Mouse (Mus musculus) lung, adult 10 weeks (tissue): ENCODE data around the gene Gm11213. TPM values are rescaled to one million over a fixed set of nuclear protein-coding genes. Genes with fewer than 3 reads are reported as not detected.

Experiments used
- polyA plus RNA-seq: library from polyadenylated mRNA; stranded (reverse); fragments of 350-450 nt; fragmentation: Illumina TruSeq; extraction: RNeasy Lipid Tissue Mini Kit (QIAGEN cat#74804); gene quantifications from one replicate; pipeline ENCODE4 v1.2.3, GENCODE M21; 2014; ENCODE audit warnings: low read depth, low replicate concordance; ENCODE audit not compliant: insufficient read depth

The Gm11213 gene
- polyA plus RNA-seq, result not detected

GRCm38 (mm10) chr4:63604945-63605344 is at the start of gene Gm11213:
Gm11213 (minus strand) TSS chr4:63605261.

DNA sequence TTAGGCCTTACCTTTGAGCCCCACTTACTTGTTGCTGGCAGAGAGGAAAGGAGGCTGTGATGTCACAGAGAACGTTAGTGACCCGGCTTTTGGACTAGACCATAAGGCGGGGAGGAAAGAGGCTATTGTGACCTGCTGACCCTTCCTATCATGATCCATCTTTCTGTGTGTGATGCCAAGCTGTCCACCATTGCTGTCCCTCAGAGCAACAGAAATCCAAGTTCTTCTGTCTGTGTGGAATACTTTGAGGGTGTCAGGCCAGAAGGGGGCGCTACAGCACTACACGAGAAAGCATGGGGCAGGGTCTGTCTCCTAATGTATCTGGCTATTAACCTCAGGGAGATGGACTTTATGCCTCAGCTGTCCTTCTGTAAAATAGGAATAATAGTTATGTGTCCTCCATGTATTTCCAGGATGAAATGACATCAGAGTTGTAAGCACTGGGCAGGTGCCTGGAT is 17.3 kb upstream of the Gm11213 start, which contains the start of gene Tex48:
TSS of gene Tex48 (minus strand) at position 51 of the 458 bp plus-strand sequence.

GRCm38 (mm10) chr4:63558407-63559081 is 46.5 kb downstream of the Gm11213 start, which contains the start of gene Tmem268:
Tmem268 (plus strand) TSS chr4:63558781.

Other genes with a start within 250 kb of the Gm11213 start
- 0.92 TPM for gene Orm3, start 249.1 kb downstream of the Gm11213 start, polyA plus RNA-seq
- not detected for gene Orm2, start 242.8 kb downstream of the Gm11213 start, polyA plus RNA-seq
- 11.0 TPM for gene Akna, start 201.9 kb downstream of the Gm11213 start, polyA plus RNA-seq
- gene Whrn, start 109.3 kb downstream of the Gm11213 start, polyA plus RNA-seq, result 1.6 TPM
- gene Atp6v1g1, start 60.5 kb downstream of the Gm11213 start, polyA plus RNA-seq, result 276 TPM
- 5.9 TPM for gene Tmem268, start 46.5 kb downstream of the Gm11213 start, polyA plus RNA-seq
- gene Tex48, start 17.2 kb upstream of the Gm11213 start, polyA plus RNA-seq, result not detected
- gene Gm11214, start 58.1 kb upstream of the Gm11213 start, polyA plus RNA-seq, result not detected
- 0.19 TPM for gene Tnfsf15, start 139.9 kb upstream of the Gm11213 start, polyA plus RNA-seq